In genomic region chr16:44695859-44696620, GRCm38 (mm10) we compare ENCODE assay signal across 10 mouse cellular contexts. TPM values are rescaled to one million over a fixed set of nuclear protein-coding genes. Genes with fewer than 3 reads are reported as not detected.
A peak's percentile ranks its signal among the peaks of the same experiment; 100 is the strongest.
DNase-seq lines count a peak whose midpoint lies in the region; ATAC-seq and TF ChIP-seq lines count a peak whose summit lies in the region.
"Had no signal": no experiment of that assay in that cellular context is flagged by ENCODE, and none has a peak within 500 bp of the region (broad histone marks: within the 10 kb centered on the region; RNA-seq: fewer than 3 reads in every experiment).

No protein-coding gene starts in this region.

- H3K36me3 ChIP-seq in forebrain, embryonic 12.5 days (replicated peaks), result no peaks in the 10 kb centered on the region
- no peaks in the 10 kb centered on the region for H3K36me3 ChIP-seq in liver, embryonic 11.5 days (ENCODE audit: control insufficient read depth, insufficient read depth, low read length)
- H3K36me3 ChIP-seq: neural tube, embryonic 12.5 days had no signal

- H3K27me3 ChIP-seq in forebrain, embryonic 12.5 days, result no peaks in the 10 kb centered on the region; the same call in 1 of the 2 replicates
- H3K27me3 ChIP-seq in liver, embryonic 11.5 days (replicated peaks; ENCODE audit: control insufficient read depth, insufficient read depth, low read length), result no peaks in the 10 kb centered on the region
- H3K27me3 ChIP-seq: neural tube, embryonic 12.5 days had no signal

- no peak for ATAC-seq in forebrain, embryonic 12.5 days (ENCODE audit: low FRiP score)
- ATAC-seq in liver, embryonic 11.5 days (replicated peaks; ENCODE audit: low FRiP score), result no peak
- no peak for ATAC-seq in monocyte, adult 5-6 weeks (replicated peaks; ENCODE audit: insufficient number of reproducible peaks, low FRiP score, low TSS enrichment, poor library complexity, severe bottlenecking)

- peak overlapping the region; percentile 70 for H3K27ac ChIP-seq in gastrocnemius, adult 2 months
- H3K27ac ChIP-seq in forebrain, embryonic 12.5 days, result peak overlapping the region; percentile 36; the same call in 1 of the 2 replicates
- no peak overlapping the region for H3K27ac ChIP-seq in liver, embryonic 11.5 days (ENCODE audit: low read depth, low read length)
- H3K27ac ChIP-seq: neural tube, embryonic 12.5 days had no signal

- peaks cover 11% of the 10 kb centered on the region for H3K4me1 ChIP-seq in forebrain, embryonic 12.5 days
- no peaks in the 10 kb centered on the region for H3K4me1 ChIP-seq in liver, embryonic 11.5 days (replicated peaks; ENCODE audit: control insufficient read depth, insufficient read depth, low read length)
- H3K4me1 ChIP-seq: neural tube, embryonic 12.5 days had no signal

- no peak overlapping the region for H3K4me2 ChIP-seq in forebrain, embryonic 12.5 days
- H3K4me2 ChIP-seq in liver, embryonic 11.5 days, result no peak overlapping the region
- H3K4me2 ChIP-seq: neural tube, embryonic 12.5 days had no signal

- intact Hi-C loops in gastrocnemius, adult 2 months (cut with DNase I), result no loop called here
- intact Hi-C loops in gastrocnemius, postnatal 36 days (cut with DNase I), result no loop called here
- intact Hi-C loops in heart, postnatal 10 days (cut with DNase I), result no loop called here
- intact Hi-C loops in left cerebral cortex, postnatal 4 days (cut with DNase I), result no loop called here

- H3K4me3 ChIP-seq in gastrocnemius, adult 2 months, result no peak overlapping the region
- H3K4me3 ChIP-seq in forebrain, embryonic 12.5 days (replicated peaks), result no peak overlapping the region
- H3K4me3 ChIP-seq in liver, embryonic 11.5 days (ENCODE audit: low read depth, low read length), result no peak overlapping the region
- H3K4me3 ChIP-seq: erythroblast, embryonic 14.5 days; neural tube, embryonic 12.5 days had no signal

- no peak overlapping the region for H3K9ac ChIP-seq in forebrain, embryonic 12.5 days
- H3K9ac ChIP-seq in liver, embryonic 11.5 days (ENCODE audit: low read depth, low read length), result no peak overlapping the region
- H3K9ac ChIP-seq: neural tube, embryonic 12.5 days had no signal

- H3K9me3 ChIP-seq in forebrain, embryonic 12.5 days, result no peaks in the 10 kb centered on the region
- H3K9me3 ChIP-seq in liver, embryonic 11.5 days (ENCODE audit: control insufficient read depth, low read length), result no peaks in the 10 kb centered on the region
- H3K9me3 ChIP-seq: neural tube, embryonic 12.5 days had no signal

- 46% methylated on average over 12 of the region's 12 CpGs for WGBS in forebrain, embryonic 12.5 days
- 49% methylated on average over 12 of the region's 12 CpGs for WGBS in liver, embryonic 11.5 days

- TF ChIP-seq CTCF in gastrocnemius, adult 2 months (IDR thresholded peaks at IDR 0.05), result no peak

- no peak for DNase-seq in gastrocnemius, adult 2 months
- DNase-seq in gastrocnemius, postnatal 36 days, result no peak
- peak; percentile 72 to 80 for DNase-seq in heart, postnatal 10 days
- DNase-seq in lung, postnatal 10 days, result peak; percentile 85
- no peak for DNase-seq in left cerebral cortex, postnatal 4 days
- no peak for DNase-seq in liver, embryonic 11.5 days (ENCODE audit: low spot score)

RNA-seq across cellular contexts. Expression of gene Nepro, which starts 28.1 kb away (rescaled TPM):
- total RNA-seq in gastrocnemius, adult 2 months (2021), result 1 to 10 TPM; 3.2 to 3.4 TPM
- total RNA-seq in gastrocnemius, postnatal 36 days (2021), result 1 to 10 TPM; 3.5 to 3.6 TPM
- 9.9 and 10.4 TPM in 2 replicates for polyA plus RNA-seq in forebrain, embryonic 12.5 days (2016; fragmentation: Nextera tagmentation; extraction: Ambion mirVana)
- 1 to 10 TPM; 5.4 to 5.9 TPM for total RNA-seq in heart, postnatal 10 days (2021)
- 1 to 10 TPM; 6.1 to 7.1 TPM for total RNA-seq in left cerebral cortex, postnatal 4 days (2021)
- polyA plus RNA-seq in liver, embryonic 11.5 days (2014; fragmentation: Nextera tagmentation; extraction: Ambion mirVana), result 10.1 and 10.4 TPM in 2 replicates
- 7.9 to 14.6 TPM (median 11.3 TPM) in 3 replicates for total RNA-seq in monocyte, adult 5-6 weeks (2017)

RNA-seq across cellular contexts. Expression of gene Gtpbp8, which starts 50.1 kb away (rescaled TPM):
- total RNA-seq in gastrocnemius, adult 2 months (2021), result 10 to 100 TPM in 1 of 2 experiments, 1 to 10 TPM in 1; 8.3 to 10.5 TPM
- 10 to 100 TPM in 1 of 2 experiments, 1 to 10 TPM in 1; 8.0 to 11.1 TPM for total RNA-seq in gastrocnemius, postnatal 36 days (2021)
- polyA plus RNA-seq in forebrain, embryonic 12.5 days (2016; fragmentation: Nextera tagmentation; extraction: Ambion mirVana), result 33.1 and 36.8 TPM in 2 replicates
- total RNA-seq in heart, postnatal 10 days (2021), result 10 to 100 TPM; 13.3 to 13.8 TPM
- total RNA-seq in left cerebral cortex, postnatal 4 days (2021), result 10 to 100 TPM; 21.7 to 25.2 TPM
- 30.3 and 32.5 TPM in 2 replicates for polyA plus RNA-seq in liver, embryonic 11.5 days (2014; fragmentation: Nextera tagmentation; extraction: Ambion mirVana)
- total RNA-seq in monocyte, adult 5-6 weeks (2017), result 4.6 to 10.2 TPM (median 8.2 TPM) in 3 replicates

Comparison
In these comparisons a context has a peak if more than half of its experiments do, and no peak if none do; other contexts are left out.
1. DNase-seq: peak in heart, postnatal 10 days (2 of 2) and lung, postnatal 10 days (single experiment); none in gastrocnemius, adult 2 months (single experiment), gastrocnemius, postnatal 36 days (0 of 2), left cerebral cortex, postnatal 4 days (single experiment) and liver, embryonic 11.5 days (single experiment).